Mouse (Mus musculus) G1E-ER4 (cell line): ENCODE measurements at regions not wholly inside any gene's neighbourhood (a gene's known extent, or its start where the extent isn't known, plus 50 kb on each side); places are given as distances from the start of the nearest gene placed in this dataset.

Experiments
- GATA1 ChIP-seq: IDR thresholded peaks from one replicate; pipeline ENCODE4 v1.8.0; 2012; ENCODE audit warnings: low read length, inconsistent platforms

DNA sequence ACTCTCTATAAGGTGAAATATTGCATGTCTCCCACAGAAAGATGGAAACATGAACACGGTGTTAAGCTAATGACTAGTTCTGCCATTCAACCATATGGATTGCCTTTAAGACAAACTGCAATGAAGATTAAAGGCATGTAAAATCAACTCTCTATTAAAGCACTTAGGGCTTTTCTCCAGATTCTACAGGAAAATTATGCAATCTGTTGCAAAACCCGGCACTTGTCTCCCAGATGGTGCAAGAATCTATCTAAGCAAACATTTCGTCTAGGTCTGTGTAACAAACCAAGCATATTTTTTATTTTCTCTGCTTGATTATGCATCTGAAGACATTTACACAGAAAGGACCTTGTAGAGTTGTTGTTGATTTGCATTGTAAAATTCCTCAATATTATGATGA lies 1682.9 kb downstream of the Cdh8 start:
- no peak for TF ChIP-seq GATA1

DNA sequence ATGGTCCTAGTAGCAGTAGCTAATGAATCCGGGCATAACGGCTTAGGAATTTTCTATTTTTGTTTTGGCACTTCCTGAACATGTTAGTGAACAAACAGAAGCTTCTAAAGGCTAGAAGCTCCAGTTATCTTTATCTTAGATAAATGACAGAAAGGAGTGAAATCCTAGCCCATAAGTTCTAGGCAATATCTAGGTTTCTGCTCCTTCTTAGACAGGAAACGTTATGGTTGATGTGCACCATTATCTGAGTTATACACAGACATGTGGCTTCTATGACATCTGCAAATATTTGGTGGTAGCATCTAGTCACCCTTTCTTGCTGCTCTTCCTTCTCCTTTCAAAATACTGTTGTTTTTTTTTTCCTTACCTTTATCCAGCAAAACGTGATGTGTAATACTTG lies 1693.6 kb downstream of the Cdh8 start:
- peak; percentile 71 for TF ChIP-seq GATA1

DNA sequence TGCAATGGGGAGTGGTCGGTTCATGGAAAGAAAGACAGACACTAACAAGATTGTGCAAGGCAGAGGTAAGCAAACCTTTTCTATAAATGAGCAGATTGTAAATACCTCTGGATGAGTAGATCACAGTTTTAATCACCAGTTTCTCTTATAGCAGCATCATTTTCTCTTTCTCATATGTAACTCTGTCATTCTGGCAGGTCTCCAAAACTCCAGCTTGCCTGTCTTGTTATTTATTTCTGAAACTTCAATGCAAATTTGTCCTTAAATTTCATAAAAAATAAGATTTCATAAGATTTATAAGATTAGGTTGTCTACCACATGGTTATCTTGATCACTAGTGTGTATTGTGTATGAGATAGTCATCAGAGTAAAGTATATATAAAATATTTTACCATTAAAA lies 1714.6 kb downstream of the Cdh8 start:
- no peak for TF ChIP-seq GATA1

DNA sequence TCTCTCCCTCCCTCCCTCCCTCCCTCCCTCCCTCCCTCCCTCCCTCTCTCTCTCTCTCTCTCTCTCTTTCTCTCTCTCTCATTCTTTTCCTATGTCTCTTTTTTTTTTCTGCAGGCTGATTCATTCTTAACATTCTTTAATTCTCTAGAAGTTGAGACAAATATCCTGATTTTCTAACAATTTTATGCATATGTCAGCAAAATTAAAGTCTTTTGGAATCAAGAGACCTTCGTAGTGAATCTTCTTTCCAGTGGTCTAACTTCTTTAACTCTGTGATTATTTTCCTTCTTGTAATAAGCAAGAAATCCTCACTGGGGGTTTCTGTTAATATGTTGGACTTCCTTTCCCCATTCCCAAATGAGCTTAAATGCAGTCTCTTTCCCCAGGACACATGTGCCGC lies 1751.9 kb downstream of the Cdh8 start:
- no peak for TF ChIP-seq GATA1

DNA sequence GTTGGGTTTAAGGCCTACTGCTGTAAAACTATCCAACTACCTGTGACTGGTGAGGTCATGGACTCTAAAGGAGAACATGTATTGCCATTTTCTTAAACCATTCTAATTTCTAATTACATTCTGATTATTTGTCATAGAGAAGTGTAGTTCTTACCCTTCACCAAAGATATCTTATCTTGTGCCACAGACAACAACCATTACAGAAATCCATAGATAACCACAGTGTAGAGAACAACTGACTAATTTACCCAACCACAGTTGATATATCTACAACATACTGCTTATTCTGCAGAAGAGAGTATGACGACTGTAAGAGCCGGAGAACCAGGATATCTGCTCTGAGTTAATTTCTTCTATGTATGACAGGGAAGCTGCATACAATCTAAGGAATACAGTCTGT lies 1754.1 kb downstream of the Cdh8 start:
- peak; percentile 36 for TF ChIP-seq GATA1

DNA sequence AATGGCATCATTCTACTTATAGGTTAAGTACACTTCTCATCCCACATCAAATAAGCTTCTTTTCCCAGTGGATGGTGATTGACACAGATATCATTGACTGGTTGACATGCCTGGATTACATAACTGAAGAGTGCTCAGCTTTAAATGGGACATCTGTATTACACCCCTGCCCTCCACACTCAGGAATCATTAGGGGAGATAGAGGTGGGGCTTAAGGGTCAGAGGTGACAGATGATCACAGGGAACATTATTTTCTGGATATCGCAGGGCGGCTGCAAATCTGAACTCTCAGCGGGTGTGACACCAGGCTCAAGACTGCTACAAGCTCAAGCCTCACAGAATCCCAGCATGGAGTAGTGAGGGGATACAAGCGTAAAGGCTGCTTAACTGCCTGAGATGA lies 1763.5 kb upstream of the Got2 start:
- no peak for TF ChIP-seq GATA1

DNA sequence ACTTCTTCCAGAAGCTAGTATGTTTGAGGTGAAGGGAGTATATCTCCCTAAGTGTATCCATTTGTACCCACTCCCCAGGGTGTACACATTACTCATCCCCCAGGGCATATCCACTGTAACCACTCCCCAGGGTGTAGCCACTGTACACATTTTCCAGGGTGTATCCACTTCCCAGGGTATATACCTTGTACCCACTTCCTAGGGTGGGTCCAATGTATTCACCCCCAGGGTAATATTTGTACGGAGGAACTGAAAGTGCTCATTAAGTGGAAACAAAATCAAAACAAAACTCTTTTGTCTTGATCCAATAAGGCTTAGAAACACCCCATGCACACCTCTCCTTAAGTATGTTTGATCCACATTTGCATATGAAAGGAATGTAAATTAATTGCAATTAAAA lies 1744.6 kb upstream of the Got2 start:
- TF ChIP-seq GATA1, result no peak
